Mouse (Mus musculus): ENCODE measurements around the gene Ecd. TPM values are rescaled to one million over a fixed set of nuclear protein-coding genes. Genes with fewer than 3 reads are reported as not detected.
A peak's percentile ranks its signal among the peaks of the same experiment; 100 is the strongest.
"Not testable (repeated sequence)": the region's sequence is repeated elsewhere in the genome, so short reads cannot be mapped to it uniquely, and the experiment has no call there.

The Ecd gene
- polyA plus RNA-seq, 1 experiment, result 13.8 TPM

GRCm38 (mm10) chr14:20339415-20339814 is 8.5 kb downstream of the Ecd start:
- Histone ChIP-seq H3K36me3 (replicated peaks; ENCODE audit: low read length) (peaks cover 81% of the 10 kb centered on the region), H3K27me3 (replicated peaks) (no peaks in the 10 kb centered on the region), H3K9me3 (no peaks in the 10 kb centered on the region), H3K4me1 (peaks cover 28% of the 10 kb centered on the region), H3K4me3 (replicated peaks) (no peak overlapping the region)
- no peak for TF ChIP-seq FLI1 (IDR thresholded peaks at IDR 0.05; ENCODE audit: low read length)
- TF ChIP-seq GATA1 (IDR thresholded peaks at IDR 0.05; ENCODE audit: borderline replicate concordance, low read length), result no peak

- no peak overlapping the region for H3K4me3 ChIP-seq (replicated peaks)
- TF ChIP-seq GATA1 (IDR thresholded peaks at IDR 0.05; ENCODE audit: borderline replicate concordance, low read length) (no peak), FLI1 (IDR thresholded peaks at IDR 0.05; ENCODE audit: low read length) (no peak)
- H3K9me3 ChIP-seq, result no peaks in the 10 kb centered on the region
- H3K4me1 ChIP-seq, result peaks cover 5% of the 10 kb centered on the region; the same call in 1 of the 2 replicates
- no peaks in the 10 kb centered on the region for H3K27me3 ChIP-seq (replicated peaks)
- peaks cover 95% of the 10 kb centered on the region for H3K36me3 ChIP-seq (replicated peaks; ENCODE audit: low read length)
Observed at GRCm38 (mm10) chr14:20331316-20331715, 16.6 kb downstream of the Ecd start.

GRCm38 (mm10) chr14:20328474-20328873 is 19.4 kb downstream of the Ecd start:
- no peaks in the 10 kb centered on the region for H3K9me3 ChIP-seq
- H3K4me3 ChIP-seq (replicated peaks), result no peak overlapping the region
- H3K27me3 ChIP-seq (replicated peaks), result no peaks in the 10 kb centered on the region
- H3K36me3 ChIP-seq (replicated peaks; ENCODE audit: low read length), result peaks cover 91% of the 10 kb centered on the region
- TF ChIP-seq FLI1 (IDR thresholded peaks at IDR 0.05; ENCODE audit: low read length) (no peak), GATA1 (IDR thresholded peaks at IDR 0.05; ENCODE audit: borderline replicate concordance, low read length) (no peak)
- H3K4me1 ChIP-seq, result peaks cover 5% of the 10 kb centered on the region; the same call in 1 of the 2 replicates

GRCm38 (mm10) chr14:20324196-20324595 is 23.7 kb downstream of the Ecd start:
- H3K27me3 ChIP-seq (replicated peaks), result no peaks in the 10 kb centered on the region
- TF ChIP-seq FLI1 (IDR thresholded peaks at IDR 0.05; ENCODE audit: low read length) (no peak), GATA1 (IDR thresholded peaks at IDR 0.05; ENCODE audit: borderline replicate concordance, low read length) (no peak)
- peaks cover 89% of the 10 kb centered on the region for H3K36me3 ChIP-seq (replicated peaks; ENCODE audit: low read length)
- no peaks in the 10 kb centered on the region; the same call in 1 of the 2 replicates for H3K4me1 ChIP-seq
- H3K9me3 ChIP-seq, result no peaks in the 10 kb centered on the region
- no peak overlapping the region for H3K4me3 ChIP-seq (replicated peaks)

- Histone ChIP-seq H3K4me3 (replicated peaks) (no peak overlapping the region), H3K27me3 (replicated peaks) (no peaks in the 10 kb centered on the region), H3K4me1 (no peaks in the 10 kb centered on the region; the same call in 1 of the 2 replicates), H3K36me3 (replicated peaks; ENCODE audit: low read length) (peaks cover 91% of the 10 kb centered on the region), H3K9me3 (no peaks in the 10 kb centered on the region)
- no peak for TF ChIP-seq FLI1 (IDR thresholded peaks at IDR 0.05; ENCODE audit: low read length)
- TF ChIP-seq GATA1 (IDR thresholded peaks at IDR 0.05; ENCODE audit: borderline replicate concordance, low read length), result no peak
Observed at GRCm38 (mm10) chr14:20319420-20319819, 28.5 kb downstream of the Ecd start.

- TF ChIP-seq FLI1 (IDR thresholded peaks at IDR 0.05; ENCODE audit: low read length) (no peak), GATA1 (IDR thresholded peaks at IDR 0.05; ENCODE audit: borderline replicate concordance, low read length) (no peak)
- Histone ChIP-seq H3K36me3 (replicated peaks; ENCODE audit: low read length) (peaks cover 95% of the 10 kb centered on the region), H3K4me1 (peaks cover 6% of the 10 kb centered on the region), H3K27me3 (replicated peaks) (no peaks in the 10 kb centered on the region), H3K4me3 (replicated peaks) (no peak overlapping the region), H3K9me3 (no peaks in the 10 kb centered on the region)
Observed at GRCm38 (mm10) chr14:20315137-20315536, 32.8 kb downstream of the Ecd start.

GRCm38 (mm10) chr14:20305085-20305484 is 42.8 kb downstream of the Ecd start:
- H3K9me3 ChIP-seq; H3K4me1 ChIP-seq; H3K27me3 ChIP-seq (replicated peaks); H3K4me3 ChIP-seq (replicated peaks): not testable (repeated sequence)
- peaks cover 71% of the 10 kb centered on the region for H3K36me3 ChIP-seq (replicated peaks; ENCODE audit: low read length)

- Histone ChIP-seq H3K4me3 (replicated peaks) (no peak overlapping the region), H3K36me3 (replicated peaks; ENCODE audit: low read length) (peaks cover 20% of the 10 kb centered on the region), H3K27me3 (replicated peaks) (no peaks in the 10 kb centered on the region), H3K4me1 (peaks cover 28% of the 10 kb centered on the region), H3K9me3 (no peaks in the 10 kb centered on the region)
- TF ChIP-seq GATA1 (IDR thresholded peaks at IDR 0.05; ENCODE audit: borderline replicate concordance, low read length) (no peak), FLI1 (IDR thresholded peaks at IDR 0.05; ENCODE audit: low read length) (no peak)
Observed at GRCm38 (mm10) chr14:20298131-20298530, 49.8 kb downstream of the Ecd start.

GRCm38 (mm10) chr14:20297616-20298015 is 50.3 kb downstream of the Ecd start:
- Histone ChIP-seq H3K27me3 (replicated peaks) (no peaks in the 10 kb centered on the region), H3K9me3 (no peaks in the 10 kb centered on the region), H3K4me1 (peaks cover 28% of the 10 kb centered on the region), H3K4me3 (replicated peaks) (no peak overlapping the region), H3K36me3 (replicated peaks; ENCODE audit: low read length) (peaks cover 18% of the 10 kb centered on the region)
- TF ChIP-seq FLI1 (IDR thresholded peaks at IDR 0.05; ENCODE audit: low read length) (no peak), GATA1 (IDR thresholded peaks at IDR 0.05; ENCODE audit: borderline replicate concordance, low read length) (no peak)

GRCm38 (mm10) chr14:20294947-20295346 is 53.0 kb downstream of the Ecd start:
- TF ChIP-seq FLI1 (IDR thresholded peaks at IDR 0.05; ENCODE audit: low read length), result no peak
- TF ChIP-seq GATA1 (IDR thresholded peaks at IDR 0.05; ENCODE audit: borderline replicate concordance, low read length), result no peak
- Histone ChIP-seq H3K9me3 (no peaks in the 10 kb centered on the region), H3K4me1 (peaks cover 43% of the 10 kb centered on the region), H3K27me3 (replicated peaks) (peaks cover 2% of the 10 kb centered on the region), H3K4me3 (replicated peaks) (peak overlapping the region; percentile 91), H3K36me3 (replicated peaks; ENCODE audit: low read length) (peaks cover 4% of the 10 kb centered on the region)
